Mouse (Mus musculus) heart, adult 8-10 months (tissue): ENCODE data around the gene Gm21732. TPM values are rescaled to one million over a fixed set of nuclear protein-coding genes. Genes with fewer than 3 reads are reported as not detected.
"Not testable (repeated sequence)": the region's sequence is repeated elsewhere in the genome, so short reads cannot be mapped to it uniquely, and the experiment has no call there.

ENCODE experiments used
- DNase-seq: peaks from one replicate; pipeline ENCODE4 v3.0.0; 2022; ENCODE audit warnings: low spot score
- total RNA-seq, 4 experiments: library from RNA; stranded (reverse); gene quantifications; 2 replicates each; pipeline ENCODE4 v1.2.4; 2022

Gene Gm21732
- not detected for total RNA-seq

DNA sequence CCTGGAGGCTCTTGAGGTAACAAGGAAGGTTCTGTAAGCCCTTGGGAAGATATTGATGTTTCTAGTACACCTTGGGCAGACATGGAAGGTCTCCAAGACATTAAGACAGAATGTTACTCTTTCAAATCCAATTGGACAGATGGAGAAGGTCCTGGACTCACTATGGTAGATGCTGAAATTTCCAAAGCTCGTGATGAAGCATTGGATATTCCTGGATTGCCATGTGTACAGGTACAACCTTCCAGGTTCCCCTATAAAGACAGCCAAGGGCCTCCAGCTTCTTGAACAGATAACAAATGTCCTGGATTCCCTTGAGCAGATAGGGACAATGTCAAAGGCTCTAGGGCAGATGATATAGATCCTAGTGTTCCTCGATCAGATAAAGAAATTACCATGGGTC is at the start of gene Gm21732:
Gene Gm21732 (minus strand): TSS at position 101 of the 400 bp plus-strand sequence.
- DNase-seq: not testable (repeated sequence)

Other genes with a start within 250 kb of the Gm21732 start
- gene Gm20897, start 73.5 kb downstream of the Gm21732 start, total RNA-seq: not detected